Mouse (Mus musculus) spleen, embryonic (tissue): ENCODE results near the gene Psmb5.

Experiments used
- CTCF ChIA-PET: fragments of 350-600 bp; sonication (Branson Sonifier 250); formaldehyde crosslinking; loops from one replicate; lab custom pipeline; 2022; lab: Charles Lee

The Psmb5 gene

DNA sequence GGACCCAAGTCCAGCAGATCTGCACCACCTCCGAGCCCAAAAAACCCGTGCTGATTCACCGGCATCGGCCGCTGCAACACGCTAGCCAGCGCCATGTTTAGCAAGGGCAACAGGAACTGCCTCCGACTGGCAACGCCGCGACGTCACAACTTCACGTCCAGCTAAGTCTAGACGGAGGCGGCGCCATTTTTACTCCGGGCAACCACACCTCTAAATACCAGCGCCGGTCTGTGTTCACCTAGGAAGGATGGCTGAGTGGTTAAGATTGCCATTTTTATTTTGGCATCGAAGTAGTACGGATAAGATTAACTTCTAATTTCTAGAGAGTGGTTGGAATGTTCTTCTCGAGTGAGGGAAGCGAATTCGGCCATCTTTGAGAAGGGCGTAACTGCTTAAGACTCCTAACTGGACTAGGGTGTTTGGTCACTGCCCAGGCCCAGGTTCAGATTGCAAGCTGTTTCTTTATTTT, at the start of gene Psmb5:
Gene Psmb5, minus strand, starts transcription at position 126 of the 469 bp plus-strand sequence.
- CTCF ChIA-PET, result interaction anchor here (0.6 kb wide), 1 partner anchor 259 kb away, joined by 3 read pairs; no protein-coding TSS in a partner anchor

DNA sequence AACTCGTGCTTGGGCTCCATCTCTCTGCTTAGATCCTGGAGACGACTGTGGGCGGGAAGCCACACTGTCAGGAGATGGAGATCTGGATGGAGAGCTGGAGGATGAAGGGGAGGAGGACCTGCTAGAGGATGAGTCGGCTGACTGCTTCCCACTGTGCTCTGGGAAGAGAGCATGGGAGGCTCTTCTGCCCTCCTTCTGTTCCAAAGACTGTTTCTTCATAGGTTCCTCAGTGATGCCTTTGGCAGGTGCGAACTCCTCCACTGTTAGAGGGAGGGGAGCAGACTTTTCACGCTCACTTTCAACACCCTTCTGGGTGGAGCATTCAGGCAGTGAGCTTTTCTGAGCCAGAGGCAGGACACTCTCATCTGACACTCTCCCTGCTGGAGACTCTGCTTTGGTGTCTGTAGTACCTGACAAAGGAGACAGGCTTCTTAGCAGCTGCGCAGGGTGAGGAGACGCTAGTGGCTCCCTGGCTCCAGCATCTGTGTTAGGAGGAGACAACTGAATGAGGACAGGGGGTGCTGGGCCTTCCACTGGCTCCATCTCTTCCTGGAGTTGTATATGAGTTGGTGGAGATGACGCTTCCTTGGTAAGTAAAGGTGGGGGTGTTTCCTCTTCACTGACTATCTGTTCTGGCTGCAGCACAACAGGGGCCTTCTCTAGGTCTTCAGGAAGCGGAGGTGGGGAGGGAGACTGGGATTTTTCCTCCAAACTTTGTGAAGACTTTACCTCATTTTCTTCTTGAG, 46.8 kb upstream of the Psmb5 start:
- CTCF ChIA-PET, result no interaction called here

DNA sequence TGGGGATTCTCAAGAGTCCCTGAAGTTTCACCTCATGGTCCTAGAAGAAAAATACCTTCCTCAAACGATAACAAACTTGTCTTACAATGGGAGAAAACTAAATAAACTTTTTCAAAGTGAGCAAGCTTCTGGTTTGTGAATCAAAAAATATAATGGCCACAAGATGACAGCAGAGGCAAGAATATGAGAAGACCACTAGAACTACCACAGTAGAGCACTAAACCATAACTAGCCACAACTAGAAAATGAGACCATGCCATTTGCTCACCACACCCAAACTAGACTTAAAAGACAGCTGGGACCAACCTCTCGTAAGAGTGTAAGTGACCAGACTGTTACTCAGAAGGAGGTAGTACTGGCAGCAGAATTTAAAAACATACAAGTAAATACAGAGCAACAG, 42.2 kb upstream of the Psmb5 start:
- CTCF ChIA-PET, result interaction anchor here (0.9 kb wide), 1 partner anchor 11 kb away, joined by 3 read pairs; no protein-coding TSS in a partner anchor

DNA sequence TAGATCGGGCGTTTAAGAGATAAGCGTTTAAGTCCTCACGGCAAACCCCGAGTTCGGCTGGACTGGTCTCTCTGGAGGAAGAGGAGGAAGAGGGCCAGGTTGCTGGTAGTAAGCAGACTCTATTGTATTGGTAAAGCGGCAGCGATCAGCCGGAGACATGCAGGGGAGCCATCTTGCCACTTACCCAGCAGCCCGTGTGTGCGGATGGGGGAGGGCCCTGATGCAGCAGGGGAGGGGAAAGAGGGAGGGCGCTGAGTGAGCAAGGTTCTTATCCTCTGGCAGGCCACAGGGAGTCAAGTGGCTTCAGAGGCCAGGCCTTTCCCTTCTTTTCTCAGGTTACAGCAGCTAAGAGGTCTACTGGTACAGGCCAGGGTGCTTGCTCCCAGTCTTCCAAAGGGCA, 35.7 kb upstream of the Psmb5 start:
- CTCF ChIA-PET, result interaction anchor here (0.6 kb wide), 1 partner anchor 21 kb away, joined by 3 read pairs; no protein-coding TSS in a partner anchor

DNA sequence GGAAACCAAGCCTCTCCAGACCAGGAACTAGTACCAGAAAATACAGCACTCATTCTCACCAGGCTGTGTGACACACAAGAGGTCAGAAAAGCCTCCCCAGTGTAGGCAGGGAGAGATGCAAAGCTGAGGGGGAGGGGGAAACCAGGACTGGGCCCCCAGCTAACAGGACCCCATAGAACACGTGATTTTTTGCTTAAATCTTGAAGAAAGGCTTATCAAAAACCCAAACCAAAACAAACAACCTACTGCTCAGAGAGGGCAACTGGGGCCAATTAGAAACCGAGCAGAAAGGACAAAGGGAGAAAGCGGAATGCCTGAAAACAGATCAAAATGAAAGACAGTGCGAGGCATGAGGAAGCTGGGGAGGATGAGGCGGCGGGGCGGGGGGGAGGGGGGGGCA, 35.0 kb upstream of the Psmb5 start:
- CTCF ChIA-PET, result no interaction called here

DNA sequence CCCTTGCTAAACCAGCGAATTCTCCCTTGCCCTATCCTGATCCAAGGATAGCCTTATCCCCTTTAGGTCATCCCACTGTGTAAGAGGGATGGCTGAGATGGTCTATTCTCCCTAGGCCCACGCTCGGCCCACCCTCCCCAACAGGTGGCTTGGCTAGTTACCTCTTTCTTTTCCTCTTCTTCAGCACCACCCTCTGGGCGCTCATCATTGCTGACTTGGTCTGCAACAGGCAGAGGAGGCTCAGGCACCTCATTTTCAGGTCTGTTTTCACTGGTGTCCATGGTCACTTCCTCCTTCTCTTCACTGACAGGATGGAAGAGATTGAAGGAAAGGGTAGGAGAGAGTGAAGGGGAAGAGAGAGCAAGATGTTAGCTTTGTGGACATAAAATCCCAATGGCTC, 33.7 kb upstream of the Psmb5 start:
- CTCF ChIA-PET, result interaction anchor here (0.6 to 1.4 kb wide), 2 partner anchors 32 to 230 kb away, joined by 3 read pairs; no protein-coding TSS in a partner anchor

DNA sequence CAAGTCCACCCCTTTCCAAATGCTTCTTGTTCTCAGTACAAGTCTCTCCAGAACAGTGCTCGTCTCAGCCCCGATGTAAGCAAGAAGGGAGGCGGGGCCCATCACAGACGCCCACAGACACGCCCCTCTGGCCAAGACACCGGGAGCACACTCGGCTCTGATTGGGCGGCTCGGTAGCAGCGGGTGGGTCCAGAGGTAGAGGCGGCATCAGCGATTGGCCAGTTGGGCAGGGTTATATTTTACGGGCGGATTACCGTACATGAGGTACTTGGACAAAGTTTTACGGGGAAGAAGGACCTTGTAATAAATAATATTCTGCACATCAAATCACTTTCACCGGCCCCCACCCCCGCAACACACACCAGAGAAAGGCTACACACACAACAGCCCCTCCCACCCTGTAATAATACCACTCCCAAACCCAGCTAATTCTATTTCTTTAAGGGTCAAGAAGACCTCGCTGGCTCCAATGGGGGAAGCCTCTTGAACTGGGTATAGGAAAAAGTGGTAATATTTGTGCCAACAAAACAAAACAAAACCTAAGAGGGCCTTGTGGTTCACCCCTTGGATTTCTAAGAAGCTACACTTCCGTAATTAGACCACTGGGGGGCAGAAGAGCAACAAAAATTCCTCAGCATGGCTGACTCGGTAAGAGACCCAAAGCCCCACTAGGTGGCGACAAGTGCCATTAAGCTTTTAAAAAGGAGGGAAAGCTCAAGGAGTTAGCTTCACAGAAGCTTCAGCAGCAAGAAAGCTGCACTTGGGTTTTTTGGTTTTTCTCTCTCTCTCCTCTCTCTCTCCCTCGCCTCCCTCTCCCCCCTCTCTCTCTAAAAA, 33.0 kb upstream of the Psmb5 start:
- CTCF ChIA-PET, result interaction anchor here (0.6 to 1.4 kb wide), 2 partner anchors 33 to 186 kb away, joined by 3 to 4 read pairs; no protein-coding TSS in a partner anchor

DNA sequence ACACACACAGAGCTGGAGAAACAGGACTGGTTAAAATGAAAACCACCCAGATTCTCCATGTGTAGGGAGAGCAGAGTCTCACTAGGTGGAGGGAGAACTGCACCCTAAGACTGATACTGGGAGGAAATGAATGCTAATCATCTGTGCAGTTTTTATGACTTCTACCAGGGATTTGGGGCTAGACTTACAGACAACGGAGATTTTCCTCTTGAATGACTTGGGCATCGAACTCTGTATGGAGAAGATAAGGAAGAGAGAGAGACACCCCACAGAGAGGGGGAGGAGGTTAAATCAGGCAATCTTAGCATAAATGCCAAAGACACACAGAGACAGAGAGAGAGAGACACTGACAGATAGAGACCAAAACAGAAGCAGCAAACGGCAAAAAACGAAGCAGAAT, 30.1 kb upstream of the Psmb5 start:
- CTCF ChIA-PET, result interaction anchor here (1.2 kb wide), 2 partner anchors 12 to 70 kb away, joined by 3 read pairs; partner anchors contain the start of gene Ajuba

DNA sequence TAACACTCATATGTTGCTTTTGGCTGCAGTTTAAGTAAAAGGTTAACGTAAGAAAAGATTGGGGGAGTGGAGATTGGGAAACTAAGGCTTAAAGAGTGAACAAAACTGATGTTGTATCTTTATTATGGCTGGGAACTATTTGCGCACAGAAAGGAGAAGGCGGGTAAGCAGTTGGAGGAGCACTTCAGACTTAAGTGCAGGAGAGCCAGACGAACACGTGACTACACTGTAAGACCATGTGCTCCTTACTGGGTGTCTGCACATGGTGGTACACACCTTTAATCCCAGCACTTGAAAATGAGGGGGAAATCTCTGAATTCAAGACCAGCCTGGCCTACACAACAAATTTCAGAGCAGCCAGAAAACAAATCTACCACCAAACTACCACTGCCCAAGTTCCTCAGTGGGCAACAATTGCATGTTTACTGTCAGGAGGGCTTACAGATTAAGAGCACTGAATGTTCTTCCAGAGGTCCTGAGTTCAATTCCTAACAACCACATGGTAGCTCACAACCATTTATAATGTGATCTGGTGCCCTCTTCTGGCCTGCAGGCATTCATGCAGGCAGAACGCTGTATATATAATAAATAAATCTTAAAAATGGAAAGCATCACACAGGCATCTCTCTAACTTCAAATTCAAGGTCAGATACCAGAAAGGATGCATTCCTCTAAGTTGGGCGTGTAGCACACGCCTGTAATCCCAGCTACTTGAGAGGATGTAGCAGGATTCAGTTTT, 29.2 kb upstream of the Psmb5 start:
- CTCF ChIA-PET, result no interaction called here

DNA sequence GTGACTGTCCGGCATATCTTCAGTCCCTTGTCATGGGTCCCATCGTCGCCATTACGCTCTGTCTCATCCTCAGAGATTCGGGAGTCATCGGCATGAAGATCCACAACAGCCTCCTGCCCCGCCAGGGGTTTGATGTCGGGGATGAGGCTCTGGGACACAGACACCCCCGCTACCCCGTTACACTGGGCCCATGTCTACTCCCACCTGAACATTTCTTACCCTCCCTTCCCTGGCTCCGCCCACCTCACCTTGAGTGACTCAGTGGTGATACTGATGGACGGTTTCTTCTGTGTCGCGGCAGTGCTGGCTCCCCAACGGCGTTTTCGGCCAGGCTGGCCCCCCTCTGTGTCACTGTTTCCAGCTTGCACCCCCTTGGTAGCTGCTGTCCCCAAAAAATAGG, 28.6 kb upstream of the Psmb5 start:
- CTCF ChIA-PET, result interaction anchor here (0.5 kb wide), 1 partner anchor 34 kb away, joined by 5 read pairs; no protein-coding TSS in a partner anchor

DNA sequence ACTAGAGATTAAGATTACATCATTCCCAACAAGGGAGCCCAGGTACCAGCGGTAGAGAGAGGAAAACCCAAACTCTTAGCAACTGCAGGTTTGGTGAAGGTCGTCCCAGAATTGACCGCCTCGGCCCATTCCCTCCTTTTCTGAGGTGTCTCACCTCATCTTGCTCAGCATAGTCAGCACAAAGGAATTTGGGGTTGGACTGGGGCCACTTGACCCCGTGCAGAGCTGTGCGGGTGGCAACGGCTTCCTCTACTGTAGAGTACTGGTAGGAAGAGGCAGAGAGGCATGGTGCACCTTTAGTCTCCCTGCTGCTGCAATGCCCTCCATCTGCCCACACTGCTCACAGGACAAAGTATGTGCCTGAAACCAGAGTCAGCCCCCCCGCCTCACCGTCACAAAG, 26.5 kb upstream of the Psmb5 start:
- CTCF ChIA-PET, result no interaction called here

DNA sequence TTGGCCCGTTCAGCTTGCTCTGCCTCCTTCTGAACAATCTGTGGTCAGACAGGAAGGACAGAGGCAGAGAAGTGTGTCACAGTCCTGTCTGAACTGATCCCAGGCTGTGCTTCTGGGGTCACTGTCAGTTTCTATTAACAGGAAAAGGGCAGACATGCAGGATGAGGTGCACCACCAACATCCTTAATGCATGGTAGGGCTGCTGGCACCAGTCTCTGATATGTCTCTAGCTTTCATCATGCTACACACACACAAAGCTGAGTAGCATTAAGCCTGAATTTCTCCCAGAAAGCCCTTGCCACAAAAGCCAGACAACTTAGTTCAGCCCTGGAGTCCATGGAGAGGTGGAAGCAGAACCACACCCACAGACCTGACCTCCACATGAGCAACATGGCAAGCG, 25.2 kb upstream of the Psmb5 start:
- CTCF ChIA-PET, result no interaction called here

DNA sequence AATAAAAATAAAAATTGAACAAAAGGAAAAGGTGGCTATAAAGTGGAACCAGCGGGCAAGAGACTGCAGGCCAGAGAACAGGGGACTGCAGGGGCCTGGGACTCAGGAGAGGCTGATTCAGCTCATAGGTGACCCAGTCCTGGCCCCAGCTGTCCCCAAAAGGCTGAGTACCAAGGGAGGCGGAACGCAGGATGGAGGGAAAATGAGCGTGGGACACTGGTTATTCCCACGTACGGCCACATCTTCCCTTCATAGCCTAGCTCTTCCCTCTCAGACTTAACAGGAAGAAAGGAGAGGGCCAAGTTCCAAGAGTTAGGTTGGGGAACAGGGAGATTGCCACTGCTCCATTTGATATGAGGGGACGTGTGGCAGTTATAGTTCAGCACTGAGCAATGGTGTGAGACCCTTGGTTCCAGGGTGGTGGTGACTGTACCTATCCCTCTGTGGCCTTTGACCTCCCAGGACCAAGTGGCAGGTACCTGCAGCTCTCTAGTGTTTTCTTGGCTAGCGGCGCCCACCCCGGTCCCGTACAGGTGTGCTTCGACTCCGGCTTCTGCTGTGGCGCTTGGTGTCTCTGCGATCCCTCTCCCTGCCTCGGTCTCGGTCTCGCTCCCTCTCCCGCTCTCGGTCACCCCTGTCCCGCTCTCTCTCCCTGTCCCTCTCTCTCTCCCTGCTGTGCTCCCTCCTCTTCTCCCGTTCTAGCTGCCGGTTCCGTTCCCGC, 24.6 kb upstream of the Psmb5 start:
- CTCF ChIA-PET, result interaction anchor here (0.6 to 1.0 kb wide), 2 partner anchors 23 to 150 kb away, joined by 3 to 7 read pairs; no protein-coding TSS in a partner anchor

DNA sequence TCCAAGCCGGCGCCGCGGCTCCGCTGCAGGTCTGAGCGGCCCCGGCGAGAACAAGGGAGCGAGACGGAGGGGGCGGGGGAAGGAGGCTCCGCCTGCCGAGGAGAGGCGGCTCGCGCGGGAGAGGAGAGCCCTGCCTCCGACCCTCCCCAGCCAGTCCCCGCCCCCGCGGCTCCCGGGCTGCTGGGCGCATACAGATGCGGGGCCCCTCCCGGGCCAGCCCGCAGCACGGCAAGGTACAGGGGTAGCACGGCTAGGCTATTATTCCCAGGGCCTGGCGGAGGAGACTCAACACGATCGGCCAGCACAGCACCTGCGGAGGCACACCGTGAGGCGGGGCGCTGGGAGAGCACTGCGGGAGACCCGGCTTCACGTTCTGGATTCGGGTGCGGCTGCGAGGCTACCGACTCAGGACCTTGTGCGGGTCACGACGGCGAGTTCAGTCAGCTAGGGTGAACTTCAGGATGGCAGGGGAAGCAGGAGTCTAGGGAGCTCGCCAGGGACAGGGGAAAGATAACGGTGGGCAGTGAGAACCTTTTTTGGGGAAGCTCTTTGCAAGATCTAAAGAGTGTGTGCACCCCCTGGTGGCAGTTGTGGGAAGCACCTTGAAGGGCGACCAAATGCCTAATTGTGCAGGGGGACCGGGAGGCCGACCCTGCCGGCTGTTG, 23.6 kb upstream of the Psmb5 start, which contains the start of gene Cdh24:
Gene Cdh24, minus strand, starts transcription at position 60 of the 665 bp plus-strand sequence.
- CTCF ChIA-PET, result interaction anchor here (0.6 to 1.0 kb wide), 2 partner anchors 22 to 151 kb away, joined by 3 to 7 read pairs; no protein-coding TSS in a partner anchor

DNA sequence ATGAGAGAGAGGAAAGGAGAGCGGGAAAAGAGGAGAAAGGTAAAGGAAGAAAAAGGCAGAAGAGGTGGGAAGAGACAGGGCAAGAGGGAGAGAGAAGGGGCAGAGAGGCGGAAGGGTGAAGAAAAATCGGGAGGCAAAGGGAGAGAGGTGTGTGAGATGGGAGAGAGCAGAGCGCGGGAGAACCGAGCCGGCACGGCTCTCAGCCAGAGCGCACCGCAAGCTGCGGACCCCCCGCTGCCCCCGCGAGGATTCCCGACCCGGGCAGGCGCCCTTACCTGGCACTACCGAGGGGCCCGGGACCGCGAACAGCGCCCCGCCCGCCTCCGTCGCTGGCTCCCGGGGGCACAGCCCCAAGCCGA, 23.1 kb upstream of the Psmb5 start, which contains the start of gene Gm17606:
Gene Gm17606, plus strand, starts transcription at position 7 of the 359 bp plus-strand sequence.
- CTCF ChIA-PET, result interaction anchor here (0.7 kb wide), 1 partner anchor 72 kb away, joined by 18 read pairs; no protein-coding TSS in a partner anchor

DNA sequence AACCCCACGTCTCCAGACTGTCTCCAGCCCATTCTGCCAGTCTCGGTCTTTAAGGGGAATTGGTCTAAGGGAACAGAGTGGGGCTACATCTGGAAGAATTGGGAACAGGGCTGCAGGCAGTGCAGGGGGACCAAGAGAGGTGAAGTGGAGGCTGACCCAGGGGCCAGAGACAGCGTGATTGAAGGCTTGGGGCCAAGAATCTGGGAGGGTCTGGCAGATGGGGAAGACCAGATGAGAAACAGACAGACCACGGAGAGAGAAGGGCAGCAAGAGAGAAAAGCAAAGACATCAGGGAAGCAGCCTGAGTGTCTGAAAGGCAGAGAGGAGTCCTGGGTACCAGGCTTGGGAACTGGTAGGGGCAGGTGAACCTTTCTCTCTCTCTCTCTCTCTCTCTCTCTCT, 22.3 kb upstream of the Psmb5 start:
- CTCF ChIA-PET, result interaction anchor here (0.7 kb wide), 1 partner anchor 71 kb away, joined by 18 read pairs; no protein-coding TSS in a partner anchor

DNA sequence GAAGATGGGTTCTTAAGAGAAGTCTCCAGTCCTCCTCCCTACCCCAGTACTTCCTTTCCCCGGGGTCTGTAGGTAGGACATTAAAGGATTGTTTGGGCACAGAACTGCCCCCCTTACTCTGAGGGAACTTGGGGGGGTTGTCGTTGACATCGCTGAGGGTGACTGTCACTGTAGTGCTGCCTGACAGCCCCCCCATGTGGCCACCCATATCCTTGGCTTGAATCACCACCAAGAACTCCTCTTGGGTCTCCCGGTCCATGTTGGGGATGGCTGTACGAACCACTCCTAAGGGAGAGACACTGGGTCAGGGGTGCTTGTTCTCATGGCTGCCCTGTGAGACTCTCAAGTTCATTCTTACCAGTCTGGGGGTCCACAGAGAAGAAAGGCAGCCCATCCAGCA, 20.4 kb upstream of the Psmb5 start:
- CTCF ChIA-PET, result no interaction called here

DNA sequence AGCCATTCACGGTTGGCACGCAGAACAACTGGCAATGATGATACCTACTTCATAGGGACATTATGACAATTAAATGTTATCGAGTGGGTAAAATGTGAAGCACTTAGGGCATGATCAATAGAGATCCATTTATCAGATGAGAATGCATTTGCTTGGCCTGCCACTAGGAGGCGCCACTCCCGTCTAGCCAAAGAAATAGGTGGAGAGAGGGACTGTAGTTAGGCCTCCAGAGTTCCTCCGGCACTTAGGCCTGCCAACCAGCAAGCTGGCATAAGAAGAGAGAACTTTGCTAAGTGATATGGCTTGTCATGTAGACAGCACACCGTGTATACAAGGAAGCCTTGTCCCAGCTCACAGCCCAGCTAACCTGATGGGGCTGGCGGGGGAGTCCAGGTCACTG, 19.1 kb upstream of the Psmb5 start:
- CTCF ChIA-PET, result interaction anchor here (0.7 kb wide), 1 partner anchor 99 kb away, joined by 3 read pairs; no protein-coding TSS in a partner anchor

DNA sequence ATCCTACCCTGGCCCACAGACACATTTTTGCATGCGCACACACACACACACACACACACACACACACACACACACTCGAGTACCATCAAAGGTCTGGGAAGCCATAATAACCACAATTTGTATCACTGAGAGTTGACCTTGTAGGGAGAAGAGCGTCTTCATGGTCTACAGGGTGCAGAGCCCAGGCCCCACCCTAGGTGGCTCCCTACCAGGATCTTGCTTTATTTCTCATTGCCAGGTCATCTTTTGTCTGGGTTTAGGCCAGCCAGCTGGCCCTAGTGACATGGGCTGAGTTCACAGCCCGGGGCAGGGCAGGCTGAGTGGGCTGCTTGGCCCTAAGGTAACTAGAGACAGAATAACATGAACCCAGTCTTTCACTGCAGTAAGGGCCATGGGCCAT, 16.4 kb upstream of the Psmb5 start:
- CTCF ChIA-PET, result no interaction called here

DNA sequence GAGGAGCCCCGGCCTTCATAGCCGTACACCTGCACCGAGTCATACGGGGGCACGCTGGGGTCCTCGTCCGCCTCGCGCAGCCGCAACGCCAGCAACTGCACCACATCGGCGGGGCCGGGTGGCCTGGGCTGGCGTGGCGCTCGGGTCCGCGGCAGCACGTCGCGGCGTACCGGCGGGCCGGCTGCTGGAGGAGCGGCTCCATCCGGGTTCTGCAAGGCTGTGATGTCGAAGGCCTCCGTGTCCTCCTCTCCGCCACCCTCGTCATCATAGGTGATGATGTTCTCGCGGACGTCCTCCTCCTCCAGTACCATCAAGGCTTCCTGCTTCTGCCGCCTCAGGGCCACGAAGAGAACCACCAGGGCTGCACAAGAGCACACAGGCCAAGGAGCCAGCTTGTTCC, 14.4 kb upstream of the Psmb5 start:
- CTCF ChIA-PET, result no interaction called here
